Mouse (Mus musculus): ENCODE data around the gene Ablim1. TPM values are rescaled to one million over a fixed set of nuclear protein-coding genes. Genes with fewer than 3 reads are reported as not detected.

Ablim1 gene
- polyA plus RNA-seq, 1 experiment from 2014 or later = 38.5 TPM

DNA sequence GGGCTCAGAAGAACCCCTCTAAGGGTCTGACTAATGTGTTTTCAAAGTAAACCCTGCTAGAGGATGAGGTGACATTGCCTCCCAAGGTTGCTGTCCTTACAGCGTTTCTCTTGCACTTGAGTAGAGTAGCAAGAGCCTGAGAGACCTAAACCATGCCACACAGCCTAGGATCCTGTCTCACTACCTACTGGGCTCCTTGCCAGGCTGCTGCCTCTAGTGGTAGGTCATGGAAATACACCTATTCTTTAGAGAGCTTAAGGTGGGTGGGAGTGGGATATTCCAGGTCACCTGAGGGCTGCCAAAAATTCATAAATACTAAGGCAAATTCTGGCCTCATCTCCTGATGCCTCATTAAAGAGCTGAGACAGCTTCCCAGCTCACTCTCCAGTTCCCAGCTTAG lies 164.4 kb downstream of the Ablim1 start:
- 30% methylated on average over 1 of the region's 1 CpGs for WGBS
- H3K4me2 ChIP-seq = no peak overlapping the region
- H3K9me3 ChIP-seq = no peaks in the 10 kb centered on the region
- ATAC-seq (ENCODE audit: extremely low read depth, insufficient number of reproducible peaks, low FRiP score, low TSS enrichment) = no peak
- H3K27me3 ChIP-seq (replicated peaks) = no peaks in the 10 kb centered on the region
- peaks cover 70% of the 10 kb centered on the region for H3K4me1 ChIP-seq
- no peak overlapping the region for H3K4me3 ChIP-seq
- H3K9ac ChIP-seq = no peak overlapping the region
- H3K36me3 ChIP-seq = peaks cover 28% of the 10 kb centered on the region
- H3K27ac ChIP-seq (replicated peaks) = no peak overlapping the region

DNA sequence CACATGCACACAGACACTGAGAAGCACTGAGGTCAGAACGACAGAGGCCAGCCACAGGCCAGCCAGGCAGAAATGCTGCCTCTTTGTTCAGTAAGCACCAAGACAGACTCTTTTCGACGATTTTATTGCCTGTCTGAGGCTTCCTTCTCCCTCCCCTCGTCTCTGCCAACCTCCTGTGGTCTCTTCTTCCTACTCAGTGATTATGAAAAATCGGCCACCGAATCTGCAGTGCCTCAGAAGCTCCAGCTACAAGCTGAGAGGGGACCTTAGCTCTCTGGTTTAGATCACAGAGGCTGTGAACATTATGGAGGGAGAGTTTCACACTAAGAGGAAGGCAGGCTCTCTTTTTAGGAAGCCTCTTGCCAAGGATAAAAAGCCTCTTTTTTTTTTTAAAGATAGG lies 167.0 kb downstream of the Ablim1 start:
- Histone ChIP-seq H3K4me2 (no peak overlapping the region), H3K36me3 (peaks cover 30% of the 10 kb centered on the region), H3K9me3 (no peaks in the 10 kb centered on the region), H3K9ac (peak overlapping the region; percentile 41; the same call in 1 of the 2 replicates), H3K27me3 (replicated peaks) (no peaks in the 10 kb centered on the region), H3K4me1 (peaks cover 59% of the 10 kb centered on the region), H3K4me3 (no peak overlapping the region), H3K27ac (replicated peaks) (peak overlapping the region; percentile 85)
- WGBS = 18% methylated on average over 6 of the region's 6 CpGs
- ATAC-seq (ENCODE audit: extremely low read depth, insufficient number of reproducible peaks, low FRiP score, low TSS enrichment) = no peak

- ATAC-seq (ENCODE audit: extremely low read depth, insufficient number of reproducible peaks, low FRiP score, low TSS enrichment) = no peak
- Histone ChIP-seq H3K27me3 (replicated peaks) (no peaks in the 10 kb centered on the region), H3K36me3 (peaks cover 30% of the 10 kb centered on the region), H3K27ac (replicated peaks) (peak overlapping the region; percentile 85), H3K4me3 (no peak overlapping the region), H3K9me3 (no peaks in the 10 kb centered on the region), H3K4me2 (peak overlapping the region; percentile 5), H3K4me1 (peaks cover 55% of the 10 kb centered on the region), H3K9ac (peak overlapping the region; percentile 41)
- 20% methylated on average over 6 of the region's 6 CpGs for WGBS
Observed at GRCm38 (mm10) chr19:57146936-57147335, 167.8 kb downstream of the Ablim1 start.

GRCm38 (mm10) chr19:57143646-57144045 lies 171.1 kb downstream of the Ablim1 start:
- Histone ChIP-seq H3K4me2 (no peak overlapping the region), H3K4me3 (no peak overlapping the region), H3K36me3 (peaks cover 18% of the 10 kb centered on the region), H3K27ac (replicated peaks) (peak overlapping the region; percentile 50), H3K4me1 (peaks cover 53% of the 10 kb centered on the region), H3K9me3 (no peaks in the 10 kb centered on the region), H3K27me3 (replicated peaks) (no peaks in the 10 kb centered on the region), H3K9ac (no peak overlapping the region)
- WGBS = 43% methylated on average over 3 of the region's 3 CpGs
- no peak for ATAC-seq (ENCODE audit: extremely low read depth, insufficient number of reproducible peaks, low FRiP score, low TSS enrichment)

DNA sequence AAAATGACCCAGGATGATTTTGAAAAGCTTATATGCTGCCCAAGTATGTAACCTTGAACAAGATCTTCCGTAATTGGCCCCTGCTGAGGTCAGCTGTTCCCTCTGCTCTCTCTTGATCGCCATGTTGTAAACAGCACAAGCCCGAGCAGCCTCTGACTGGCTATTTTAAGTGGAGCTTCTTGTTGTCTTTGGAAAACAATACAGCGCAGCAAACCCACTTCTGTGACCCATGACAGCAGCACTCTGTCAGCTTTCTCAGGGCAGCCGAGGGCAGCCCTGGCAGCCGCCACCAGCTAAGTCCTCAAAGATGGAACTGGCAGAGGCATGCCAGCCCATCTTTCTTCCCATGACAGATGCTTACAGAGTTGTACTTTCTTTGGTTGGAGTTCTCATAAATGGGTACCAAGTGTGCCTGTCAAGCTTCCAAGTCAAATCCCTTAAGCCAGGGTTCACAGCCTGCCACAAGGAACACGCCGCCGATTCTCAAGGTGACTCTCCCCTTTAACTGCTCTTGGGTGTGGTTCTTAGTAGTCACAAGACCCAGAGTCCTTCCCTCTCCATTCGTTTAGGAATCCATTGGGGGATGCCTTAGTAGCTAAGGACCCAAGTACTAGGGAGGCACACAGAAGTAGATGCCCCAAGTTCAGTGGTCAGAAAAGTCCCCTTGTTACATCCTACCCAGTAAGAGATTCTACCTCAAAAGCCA lies 172.8 kb downstream of the Ablim1 start:
- no peak overlapping the region for H3K9ac ChIP-seq
- WGBS = 65% methylated on average over 10 of the region's 10 CpGs

GRCm38 (mm10) chr19:57140874-57141273 lies 173.8 kb downstream of the Ablim1 start:
- no peak overlapping the region for H3K4me3 ChIP-seq
- H3K36me3 ChIP-seq = peaks cover 15% of the 10 kb centered on the region
- H3K27ac ChIP-seq (replicated peaks) = peak overlapping the region; percentile 12; the same call in 1 of the 2 replicates
- H3K9ac ChIP-seq = no peak overlapping the region
- H3K4me2 ChIP-seq = no peak overlapping the region
- H3K9me3 ChIP-seq = no peaks in the 10 kb centered on the region
- 65% methylated on average over 1 of the region's 1 CpGs for WGBS
- H3K27me3 ChIP-seq (replicated peaks) = no peaks in the 10 kb centered on the region
- peaks cover 36% of the 10 kb centered on the region for H3K4me1 ChIP-seq
- no peak for ATAC-seq (ENCODE audit: extremely low read depth, insufficient number of reproducible peaks, low FRiP score, low TSS enrichment)

More for the DNA sequence above, 172.8 kb downstream of the Ablim1 start:
- Histone ChIP-seq H3K27ac (replicated peaks) (no peak overlapping the region), H3K4me1 (peaks cover 44% of the 10 kb centered on the region), H3K4me2 (no peak overlapping the region), H3K9me3 (no peaks in the 10 kb centered on the region), H3K27me3 (replicated peaks) (no peaks in the 10 kb centered on the region), H3K4me3 (no peak overlapping the region), H3K36me3 (peaks cover 18% of the 10 kb centered on the region)
- ATAC-seq (ENCODE audit: extremely low read depth, insufficient number of reproducible peaks, low FRiP score, low TSS enrichment) = no peak

GRCm38 (mm10) chr19:57140071-57140470 lies 174.6 kb downstream of the Ablim1 start:
- peaks cover 40% of the 10 kb centered on the region for H3K4me1 ChIP-seq
- ATAC-seq (ENCODE audit: extremely low read depth, insufficient number of reproducible peaks, low FRiP score, low TSS enrichment) = no peak
- H3K27ac ChIP-seq (replicated peaks) = no peak overlapping the region
- H3K9me3 ChIP-seq = no peaks in the 10 kb centered on the region
- H3K9ac ChIP-seq = no peak overlapping the region
- peaks cover 7% of the 10 kb centered on the region for H3K36me3 ChIP-seq
- H3K27me3 ChIP-seq (replicated peaks) = no peaks in the 10 kb centered on the region
- 72% methylated on average over 6 of the region's 7 CpGs for WGBS
- no peak overlapping the region for H3K4me3 ChIP-seq
- H3K4me2 ChIP-seq = no peak overlapping the region

DNA sequence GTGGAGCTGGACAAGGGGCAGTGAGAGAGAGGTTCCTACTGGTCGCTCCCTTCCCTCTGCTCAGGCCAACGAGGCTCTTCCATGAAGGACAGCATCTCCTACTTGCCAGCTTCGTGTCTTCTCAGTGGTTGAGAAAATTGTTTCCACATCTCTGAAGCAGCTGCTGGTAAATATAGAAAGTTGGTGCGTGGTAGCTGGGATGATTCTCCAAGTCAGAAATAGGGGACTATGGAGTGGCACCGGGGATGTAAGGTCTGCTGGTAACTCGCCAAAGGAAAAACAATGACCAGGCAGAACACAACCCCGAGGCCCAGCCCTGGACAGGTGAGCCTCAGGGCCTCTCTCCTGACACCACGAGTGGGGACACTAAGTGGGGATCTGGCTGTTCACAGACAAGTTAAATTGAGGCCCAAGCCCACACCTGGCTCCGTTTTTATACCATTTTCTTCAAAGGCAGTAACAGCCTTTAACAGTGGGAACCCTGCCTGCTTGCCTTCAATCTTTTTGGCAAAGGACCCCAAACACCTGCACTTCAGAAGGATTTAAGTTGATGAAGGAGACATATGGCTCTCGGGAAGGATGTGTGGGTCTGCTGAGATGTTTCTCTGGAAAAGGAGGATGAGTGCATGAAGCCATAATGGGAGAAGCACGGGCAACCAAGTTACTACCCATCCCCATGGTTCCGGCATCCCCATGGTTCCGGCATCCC lies 175.7 kb downstream of the Ablim1 start:
- Histone ChIP-seq H3K4me2 (no peak overlapping the region), H3K9me3 (no peaks in the 10 kb centered on the region), H3K27me3 (replicated peaks) (no peaks in the 10 kb centered on the region), H3K4me3 (no peak overlapping the region), H3K9ac (peak overlapping the region; percentile 5; the same call in 1 of the 2 replicates), H3K27ac (replicated peaks) (no peak overlapping the region), H3K36me3 (no peaks in the 10 kb centered on the region), H3K4me1 (peaks cover 44% of the 10 kb centered on the region)
- 69% methylated on average over 13 of the region's 13 CpGs for WGBS
- ATAC-seq (ENCODE audit: extremely low read depth, insufficient number of reproducible peaks, low FRiP score, low TSS enrichment) = no peak

DNA sequence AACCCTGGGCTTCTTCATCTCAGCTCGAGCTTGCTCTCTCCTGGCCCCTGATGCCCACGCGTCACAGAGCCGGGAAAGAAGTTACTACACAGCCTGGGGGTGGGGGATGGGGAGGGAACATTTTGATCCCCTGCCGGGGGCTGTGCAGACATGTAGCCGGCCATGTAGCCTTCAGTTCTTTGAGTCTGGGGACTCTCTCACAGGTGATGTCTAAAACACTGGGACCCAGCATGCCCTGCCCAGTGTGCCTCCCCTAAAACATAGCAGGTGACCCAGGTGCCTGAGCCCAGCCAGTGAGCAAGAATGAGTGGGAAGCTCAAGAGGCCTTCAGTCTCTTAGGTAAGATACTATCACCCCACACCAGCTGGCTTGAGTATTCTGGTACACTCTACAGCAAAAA lies 176.2 kb downstream of the Ablim1 start:
- Histone ChIP-seq H3K9me3 (no peaks in the 10 kb centered on the region), H3K27ac (replicated peaks) (no peak overlapping the region), H3K36me3 (0 out of 2 replicates have a peak, but pooled peaks cover 4% of the 10 kb centered on the region), H3K27me3 (replicated peaks) (no peaks in the 10 kb centered on the region), H3K4me2 (no peak overlapping the region), H3K4me3 (no peak overlapping the region), H3K4me1 (peaks cover 38% of the 10 kb centered on the region), H3K9ac (no peak overlapping the region)
- 60% methylated on average over 6 of the region's 6 CpGs for WGBS
- no peak for ATAC-seq (ENCODE audit: extremely low read depth, insufficient number of reproducible peaks, low FRiP score, low TSS enrichment)

GRCm38 (mm10) chr19:57138045-57138444 lies 176.7 kb downstream of the Ablim1 start:
- Histone ChIP-seq H3K9me3 (no peaks in the 10 kb centered on the region), H3K27ac (replicated peaks) (no peak overlapping the region), H3K9ac (no peak overlapping the region), H3K27me3 (replicated peaks) (no peaks in the 10 kb centered on the region), H3K4me3 (no peak overlapping the region), H3K36me3 (0 out of 2 replicates have a peak, but pooled peaks cover 5% of the 10 kb centered on the region), H3K4me1 (peaks cover 35% of the 10 kb centered on the region), H3K4me2 (no peak overlapping the region)
- ATAC-seq (ENCODE audit: extremely low read depth, insufficient number of reproducible peaks, low FRiP score, low TSS enrichment) = no peak

DNA sequence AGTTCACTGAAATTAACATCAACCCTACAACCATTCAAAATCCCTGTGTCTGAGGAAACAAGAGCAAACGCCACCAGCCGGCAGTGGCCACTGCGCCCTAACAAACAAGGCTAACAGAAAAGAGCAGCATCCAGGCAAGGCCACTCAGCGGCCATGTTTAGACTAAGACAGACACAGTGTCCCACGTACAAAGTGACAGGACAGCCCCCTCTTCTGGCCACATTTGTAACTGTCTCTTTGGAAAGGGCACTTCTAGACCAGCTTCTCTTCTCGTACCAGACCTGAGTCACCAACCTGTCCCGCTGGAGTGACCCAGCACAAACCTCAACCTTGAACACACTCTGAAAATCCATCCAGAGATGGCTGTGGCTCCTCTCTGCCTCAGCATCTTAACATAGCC lies 178.5 kb downstream of the Ablim1 start:
- ATAC-seq (ENCODE audit: extremely low read depth, insufficient number of reproducible peaks, low FRiP score, low TSS enrichment) = no peak
- Histone ChIP-seq H3K27me3 (replicated peaks) (no peaks in the 10 kb centered on the region), H3K36me3 (peaks cover 20% of the 10 kb centered on the region), H3K9me3 (no peaks in the 10 kb centered on the region), H3K9ac (no peak overlapping the region), H3K4me1 (peaks cover 34% of the 10 kb centered on the region), H3K4me2 (no peak overlapping the region), H3K27ac (replicated peaks) (no peak overlapping the region), H3K4me3 (no peak overlapping the region)
- WGBS = 51% methylated on average over 7 of the region's 7 CpGs

Data from heart, embryonic 13.5 days (tissue).